Mouse (Mus musculus) spleen, adult 2 months (tissue): ENCODE measurements around the gene Immp2l.

ENCODE experiments used
- CTCF ChIP-seq: fragments of 200-500 bp; IDR thresholded peaks from 2 replicates; pipeline ENCODE4 v1.5.1; 2011; ENCODE audit warnings: mild to moderate bottlenecking, inconsistent platforms; ENCODE audit not compliant: insufficient read depth, insufficient read length, insufficient replicate concordance; ENCODE audit errors: extremely low read depth
- POLR2A ChIP-seq: fragments of 200-500 bp; IDR thresholded peaks from 2 replicates; pipeline ENCODE4 v1.6.1; 2011; ENCODE audit warnings: low read depth, low read length, inconsistent platforms

- TF ChIP-seq CTCF (no peak), POLR2A (no peak)
Observed at GRCm38 (mm10) chr12:41878972-41879371, 855.1 kb downstream of the Immp2l start.
